Mouse (Mus musculus) kidney, adult 18-20 months (tissue): ENCODE results near the gene Endog.
"Not testable (repeated sequence)": the region's sequence is repeated elsewhere in the genome, so short reads cannot be mapped to it uniquely, and the experiment has no call there.

Source experiments
- DNase-seq: peaks from one replicate; pipeline ENCODE4 v3.0.0; 2021

The Endog gene

DNA sequence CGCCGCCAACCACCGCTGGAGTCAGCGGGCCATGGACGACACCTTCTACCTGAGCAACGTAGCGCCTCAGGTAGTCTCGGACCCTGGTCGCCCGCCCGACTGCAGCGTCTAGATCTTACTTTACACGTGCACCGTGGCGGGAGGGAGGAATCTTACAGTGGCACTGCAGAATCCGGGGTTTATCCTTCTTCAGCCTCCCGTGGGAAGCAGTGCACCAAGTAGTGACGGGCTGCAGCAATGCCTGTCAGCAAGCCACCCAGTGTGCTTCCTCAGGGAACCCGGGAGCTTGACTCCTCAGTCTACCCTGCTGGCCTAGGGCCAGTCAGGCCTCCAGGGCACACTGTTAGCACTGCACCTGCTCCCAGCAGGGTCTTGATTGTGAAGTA, 697 bp downstream of the Endog start:
- DNase-seq = no peak

DNA sequence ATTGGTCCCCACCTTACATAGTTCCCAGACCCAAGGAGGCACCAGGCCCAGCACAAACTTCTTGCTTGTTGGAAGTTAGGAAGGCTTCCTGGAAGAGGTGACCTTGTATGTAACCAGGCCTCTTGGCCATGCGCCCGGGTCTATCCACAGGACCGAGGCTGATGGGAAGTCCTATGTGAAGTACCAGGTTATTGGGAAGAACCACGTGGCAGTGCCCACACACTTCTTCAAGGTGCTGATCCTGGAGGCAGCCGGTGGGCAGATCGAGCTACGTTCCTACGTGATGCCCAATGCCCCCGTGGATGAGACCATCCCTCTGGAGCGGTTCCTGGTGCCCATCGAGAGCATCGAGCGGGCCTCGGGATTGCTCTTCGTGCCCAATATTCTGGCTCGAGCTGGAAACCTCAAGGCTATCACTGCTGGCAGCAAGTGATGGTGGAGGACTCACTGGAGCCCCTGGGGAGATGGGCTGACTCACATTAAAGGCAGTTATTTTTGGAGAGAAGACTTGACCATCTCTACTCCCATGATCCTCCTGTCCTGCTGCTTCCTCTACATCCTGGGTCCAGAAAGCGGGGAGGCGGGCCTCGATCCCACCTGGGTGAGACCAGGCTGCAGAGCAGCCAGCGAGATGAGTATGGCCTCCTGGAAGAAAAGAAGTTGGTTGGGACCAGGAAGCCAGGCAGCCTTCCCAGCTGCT, 2.4 kb downstream of the Endog start:
- no peak for DNase-seq

DNA sequence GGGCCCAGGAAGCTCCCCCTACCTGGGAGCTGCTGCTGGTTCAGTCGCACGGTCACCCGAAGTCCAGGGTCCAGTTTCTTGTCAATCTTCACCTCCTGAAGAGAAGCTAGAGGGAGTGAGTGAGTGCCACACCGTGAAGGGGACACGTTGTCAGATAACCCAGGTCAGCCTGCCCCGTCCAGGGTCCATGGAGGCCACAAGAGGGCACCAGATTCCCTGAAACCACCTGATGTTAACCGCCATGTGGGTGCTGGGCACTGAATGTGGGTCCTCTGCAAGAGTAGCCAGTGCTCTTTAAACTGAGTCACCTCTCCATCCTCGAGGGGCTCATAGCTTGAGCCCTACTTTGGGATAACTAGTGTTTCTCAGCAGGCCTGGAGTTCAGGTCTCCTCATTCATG, 4.6 kb downstream of the Endog start:
- no peak for DNase-seq

DNA sequence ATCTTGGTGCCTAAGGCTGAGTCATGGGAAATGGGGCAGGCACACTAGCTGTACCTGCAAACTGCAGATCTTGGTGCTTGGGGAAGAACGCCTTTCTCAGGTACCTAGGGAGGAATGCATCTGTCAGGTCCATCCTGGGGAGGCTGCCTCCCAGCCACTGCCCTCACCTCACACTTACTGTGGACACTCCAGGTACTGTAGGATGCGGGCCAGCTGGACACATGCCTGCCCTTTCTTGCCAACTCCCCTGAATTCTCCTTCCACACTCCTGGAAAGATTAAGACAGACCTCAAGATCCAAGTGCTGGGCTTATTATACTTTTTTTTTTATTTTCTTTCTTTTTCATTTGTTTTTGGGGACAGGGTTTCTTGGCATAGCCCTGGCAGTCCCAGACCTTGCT, 5.3 kb downstream of the Endog start:
- DNase-seq = peak; percentile 67

DNA sequence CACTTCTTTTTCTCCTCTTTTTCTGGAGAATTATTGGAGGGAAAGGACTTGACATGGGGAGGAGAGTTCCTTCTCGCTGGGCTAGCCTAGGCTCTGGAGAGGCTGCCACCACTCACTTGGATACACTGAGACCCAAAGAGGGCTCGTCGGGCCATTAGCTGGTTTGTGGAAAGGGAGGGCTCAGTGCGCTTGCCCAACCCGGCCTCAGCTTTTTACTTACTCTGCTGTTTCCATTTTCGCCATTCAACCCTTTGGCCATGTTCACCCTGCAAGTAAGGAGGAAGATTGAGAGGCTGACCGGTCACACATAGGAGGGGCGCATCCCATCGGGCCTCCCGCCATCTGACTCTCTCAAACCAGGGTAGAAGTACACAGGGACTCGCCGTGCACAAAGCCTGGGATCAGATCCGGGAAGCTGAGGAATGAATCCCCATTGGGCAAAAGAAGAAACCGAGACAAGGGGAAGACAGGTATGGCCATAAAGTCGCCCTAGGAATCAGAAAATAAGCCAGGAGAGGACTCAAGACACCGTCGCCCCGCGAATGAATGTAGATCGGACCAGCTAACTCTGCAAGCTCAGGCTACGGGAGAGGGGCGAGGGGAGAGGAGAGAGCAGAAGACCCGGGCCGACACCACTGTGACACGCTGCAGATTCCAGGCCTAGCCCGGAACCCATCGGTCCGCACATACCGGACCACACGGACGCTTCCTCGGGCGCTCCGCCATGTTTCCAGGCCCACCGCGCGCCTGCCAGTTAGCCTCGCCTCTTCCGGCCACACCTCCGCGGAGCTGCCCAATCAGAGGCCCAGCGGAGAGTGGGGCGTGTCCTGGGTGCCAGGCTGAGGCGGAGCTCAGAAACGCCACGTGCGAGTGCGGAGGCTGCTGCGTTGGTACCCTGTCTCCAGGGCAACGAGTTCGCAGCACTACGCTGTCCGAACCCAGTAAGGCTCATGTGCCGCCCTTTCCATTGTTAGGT, 6.7 kb downstream of the Endog start, which contains the start of gene Spout1:
TSS of gene Spout1 (minus strand) at position 760 of the 976 bp plus-strand sequence.
- DNase-seq = peak; percentile 96

DNA sequence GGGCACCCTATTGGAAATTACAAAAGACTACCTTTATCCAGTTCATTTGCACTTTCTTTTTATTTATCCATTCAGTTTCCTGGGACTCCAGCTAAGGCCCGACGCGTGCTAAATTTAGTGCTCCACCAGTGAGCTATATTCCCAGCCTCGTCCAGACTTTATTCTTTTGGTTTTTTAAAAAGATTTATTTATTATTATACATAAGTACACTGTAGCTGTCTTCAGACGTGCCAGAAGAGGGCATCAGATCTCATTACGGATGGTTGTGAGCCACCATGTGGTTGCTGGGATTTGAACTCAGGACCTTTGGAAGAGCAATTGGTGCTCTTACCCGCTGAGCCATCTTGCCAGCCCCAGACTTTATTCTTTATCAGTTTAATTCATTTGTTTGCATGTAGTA, 7.4 kb downstream of the Endog start:
- not testable (repeated sequence) for DNase-seq

DNA sequence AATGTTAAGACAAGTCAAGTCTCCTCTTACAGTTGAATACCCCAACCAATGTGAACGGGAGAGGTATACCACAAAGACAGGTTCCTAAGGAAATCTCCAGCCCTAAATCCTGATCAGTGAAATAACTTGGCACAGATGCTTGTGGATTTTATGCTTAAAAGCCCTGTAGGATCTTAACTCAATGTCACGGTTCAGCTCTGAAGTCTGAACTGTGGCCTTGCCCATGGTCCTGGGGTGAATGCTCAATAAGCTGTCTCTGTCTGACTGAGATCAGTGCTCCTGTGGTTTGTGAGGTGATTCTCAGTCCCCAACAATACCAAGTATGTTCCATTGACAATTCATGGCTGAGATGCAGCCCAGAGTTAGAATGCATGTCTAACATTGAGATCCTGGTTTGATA, 11.1 kb downstream of the Endog start:
- DNase-seq = no peak

DNA sequence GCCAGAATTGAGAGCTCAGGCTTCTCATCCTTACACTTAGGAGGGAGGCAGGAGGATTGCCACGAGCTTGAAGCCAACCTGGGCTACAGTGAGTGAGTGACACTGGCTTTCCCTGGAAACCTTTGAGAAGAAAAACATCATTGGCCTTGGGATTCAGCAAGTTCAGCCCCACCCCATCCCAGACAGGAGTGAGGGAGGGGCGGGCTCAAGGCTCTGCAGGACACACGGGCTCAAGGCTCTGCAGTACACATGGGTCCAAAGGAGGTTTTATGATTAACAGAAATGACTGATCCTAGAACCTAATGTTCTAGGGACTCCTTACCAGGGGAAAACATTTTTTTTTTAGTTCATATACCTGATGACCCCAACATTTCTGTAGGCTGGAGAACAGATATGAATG, 12.4 kb downstream of the Endog start:
- DNase-seq = peak; percentile 61

DNA sequence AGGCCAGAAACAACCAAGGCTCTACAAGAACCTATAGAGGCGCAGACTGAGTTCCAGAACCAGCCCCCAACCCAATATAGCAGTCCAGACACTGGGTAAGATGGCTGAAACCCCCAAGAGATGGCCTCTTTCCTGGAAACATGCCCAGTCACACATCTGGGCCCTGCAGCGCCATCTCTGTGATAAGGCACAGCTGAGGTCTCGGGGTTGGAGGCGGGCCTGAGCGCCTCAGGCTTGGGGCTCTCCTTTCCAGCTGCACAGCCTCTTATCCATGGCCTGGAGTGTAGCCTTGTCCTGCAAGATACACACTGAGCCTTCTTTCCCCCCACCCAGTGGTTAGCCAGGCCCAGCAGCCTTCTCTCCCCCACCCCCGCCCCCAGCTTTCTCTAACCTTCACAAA, 14.0 kb downstream of the Endog start:
- DNase-seq = no peak

DNA sequence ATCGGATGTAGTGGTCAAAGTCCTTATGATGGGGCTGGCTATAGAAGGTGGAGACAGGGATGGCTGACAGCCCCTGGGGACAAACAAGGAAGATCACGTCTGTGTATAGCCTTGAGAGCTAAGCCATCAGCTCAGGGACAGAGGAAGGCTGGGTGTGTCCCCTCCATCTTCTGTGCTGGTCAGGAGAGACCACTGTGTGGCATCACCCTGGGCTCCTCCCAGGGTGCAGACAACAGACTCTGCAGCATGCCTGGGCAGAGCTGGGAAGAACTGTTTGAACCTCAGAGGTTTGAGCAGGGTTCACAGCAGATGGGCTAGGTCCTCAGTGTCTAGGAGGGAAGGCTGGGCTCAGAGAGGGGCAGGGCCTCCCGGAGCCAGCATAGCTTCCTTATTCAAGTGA, 14.4 kb downstream of the Endog start:
- DNase-seq = no peak

DNA sequence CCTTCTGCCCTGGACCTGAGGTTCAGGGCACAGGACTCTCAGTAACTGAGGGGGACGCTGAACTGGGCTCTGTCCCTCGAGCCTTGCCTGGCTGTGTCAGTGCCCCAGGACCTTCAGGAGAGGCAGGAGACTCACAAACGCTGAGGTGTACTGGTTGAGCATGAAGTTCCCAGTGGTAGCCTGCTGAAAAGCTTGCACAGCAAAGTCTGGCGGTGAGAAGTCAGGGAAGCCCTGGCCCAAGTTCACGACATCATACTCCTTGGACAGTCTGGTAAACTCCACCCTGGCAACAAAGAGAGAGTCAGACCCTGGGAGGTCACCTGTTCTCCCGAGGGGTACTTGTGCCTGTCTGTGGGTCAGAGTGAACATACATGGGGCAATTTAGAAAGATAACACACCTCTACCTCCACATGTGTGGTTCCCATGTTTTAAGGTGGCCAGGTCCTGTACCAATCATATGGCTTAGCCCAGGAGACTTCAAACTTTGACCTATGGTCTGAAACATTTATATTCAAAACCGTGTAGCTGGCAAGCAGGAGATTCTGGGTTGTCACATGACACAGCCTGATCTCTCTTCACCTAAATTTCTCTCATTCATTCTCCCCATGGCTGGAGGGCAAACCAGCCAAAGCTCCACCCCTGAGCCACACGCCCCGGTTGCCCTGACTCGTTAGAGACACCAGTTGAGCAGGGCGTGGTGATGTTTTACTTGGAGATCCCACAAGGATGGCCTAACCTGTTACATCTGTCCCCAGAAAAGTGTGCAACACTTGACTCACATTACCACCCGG, 20.7 kb downstream of the Endog start:
- DNase-seq = peak; percentile 62

DNA sequence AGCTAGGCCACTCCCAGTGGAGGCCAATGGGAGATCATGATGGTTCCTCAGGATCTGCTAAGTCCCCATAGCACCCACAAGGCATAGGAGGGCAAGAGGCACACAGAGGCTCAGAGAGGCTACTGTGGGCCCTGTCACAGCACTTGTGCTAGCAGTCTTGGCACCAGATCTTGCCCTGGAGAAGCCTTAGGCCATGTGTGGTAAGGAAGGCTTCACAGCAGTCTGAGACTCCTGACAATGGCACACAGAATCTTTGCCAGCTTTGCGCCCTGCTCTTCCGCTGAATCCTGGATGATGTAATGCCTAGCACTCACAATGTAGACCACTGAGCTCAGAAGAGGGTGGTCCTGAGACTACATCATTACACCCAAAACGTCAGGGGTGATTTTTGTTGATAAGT, 23.4 kb downstream of the Endog start:
- DNase-seq = no peak

DNA sequence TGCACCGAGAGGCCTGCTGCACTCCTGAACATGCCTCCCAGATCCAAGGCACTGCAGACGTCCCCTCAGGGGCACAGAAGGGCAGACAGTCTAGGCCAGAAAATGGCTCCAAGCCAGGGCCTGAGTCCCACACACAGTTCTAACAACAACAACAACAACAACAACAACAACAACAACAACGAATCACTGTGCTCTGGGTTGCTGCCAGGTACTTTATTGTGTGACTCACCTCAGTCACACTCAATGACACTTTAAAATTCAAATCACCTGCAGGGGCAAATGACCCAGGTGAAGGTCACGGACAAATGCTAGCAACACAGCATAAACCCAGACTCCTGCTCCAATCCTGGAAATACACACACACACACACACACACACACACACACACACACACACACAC, 26.7 kb downstream of the Endog start:
- peak; percentile 59 for DNase-seq

DNA sequence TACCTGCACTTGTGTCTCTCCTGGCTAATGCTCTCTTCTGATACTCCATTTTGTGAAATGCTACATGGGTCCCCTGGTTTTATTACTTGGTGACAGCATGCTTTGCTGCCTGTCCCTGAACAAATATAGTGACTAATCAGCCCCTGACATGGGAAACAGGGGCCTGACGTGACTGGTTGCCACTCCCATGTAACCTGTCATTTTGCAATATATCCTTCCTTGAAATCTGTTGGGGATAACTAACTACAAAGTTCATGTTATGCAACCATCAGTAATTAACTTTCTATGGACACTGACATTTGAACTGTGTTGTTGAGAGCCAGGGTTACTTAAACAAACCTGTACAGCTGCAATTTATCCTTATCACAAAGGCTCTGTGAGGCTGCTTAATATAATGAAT, 28.7 kb downstream of the Endog start:
- DNase-seq = no peak

DNA sequence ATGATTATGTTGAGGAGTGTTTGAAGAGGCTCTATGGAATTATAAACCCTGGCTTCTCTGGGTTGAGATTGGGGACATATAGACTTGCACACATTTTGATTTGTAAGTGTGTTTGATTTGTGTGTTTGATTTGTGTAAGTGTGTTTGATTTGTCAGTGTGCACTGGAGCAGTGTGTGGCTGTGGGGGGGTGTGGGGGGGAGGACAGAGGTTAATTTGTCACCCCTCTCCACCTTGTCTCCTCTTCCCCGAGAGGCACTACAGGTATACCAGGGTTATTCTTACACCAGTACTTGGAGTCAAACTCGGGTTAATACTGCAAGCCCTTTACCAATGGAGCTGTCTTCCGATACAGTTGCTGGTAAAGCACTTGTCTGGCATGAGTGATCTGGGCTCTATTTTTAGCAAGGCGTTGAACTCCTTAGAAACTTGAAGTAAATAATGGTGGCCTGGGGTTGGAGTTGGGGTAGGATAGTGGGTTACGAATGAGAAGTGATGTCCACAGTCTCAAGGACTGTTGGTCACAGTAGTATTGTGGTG, 29.2 kb downstream of the Endog start:
- DNase-seq = no peak

DNA sequence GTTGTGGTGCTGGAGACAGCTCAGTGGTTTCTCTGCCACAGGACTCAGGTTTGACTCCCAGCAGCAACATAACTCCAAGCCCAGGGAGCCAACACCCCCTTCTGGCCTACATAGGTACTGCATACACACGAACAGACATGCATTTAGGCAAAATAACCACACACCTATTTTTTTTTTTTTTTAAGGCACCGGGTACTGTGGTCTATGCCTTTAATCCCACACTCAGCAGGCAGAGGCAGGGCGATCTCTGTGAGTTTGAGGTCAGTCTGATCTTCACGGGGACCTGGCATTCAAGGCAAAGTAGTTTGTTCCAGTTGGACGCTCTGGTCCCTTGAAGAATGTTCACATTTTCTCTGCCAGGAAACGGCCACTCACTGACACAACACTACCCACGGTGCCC, 32.1 kb downstream of the Endog start:
- no peak for DNase-seq

DNA sequence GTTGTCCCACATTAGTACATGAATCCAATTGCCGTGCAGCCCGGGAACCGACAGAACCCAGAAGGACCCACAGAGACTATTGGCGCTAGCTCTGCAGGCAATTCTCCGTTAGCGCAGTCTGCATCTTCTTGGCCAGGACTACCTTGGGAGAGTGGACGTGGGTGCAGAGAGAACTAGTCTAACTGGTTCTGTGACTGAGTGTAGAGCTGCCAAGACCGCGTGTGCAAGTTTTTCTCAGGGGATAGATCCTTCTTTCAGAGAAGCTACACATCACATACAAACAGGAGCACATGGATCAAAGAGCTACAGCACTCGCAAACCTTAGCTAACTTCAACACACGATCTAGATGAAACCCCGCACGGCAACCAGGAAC, 33.9 kb downstream of the Endog start:
- DNase-seq = no peak

DNA sequence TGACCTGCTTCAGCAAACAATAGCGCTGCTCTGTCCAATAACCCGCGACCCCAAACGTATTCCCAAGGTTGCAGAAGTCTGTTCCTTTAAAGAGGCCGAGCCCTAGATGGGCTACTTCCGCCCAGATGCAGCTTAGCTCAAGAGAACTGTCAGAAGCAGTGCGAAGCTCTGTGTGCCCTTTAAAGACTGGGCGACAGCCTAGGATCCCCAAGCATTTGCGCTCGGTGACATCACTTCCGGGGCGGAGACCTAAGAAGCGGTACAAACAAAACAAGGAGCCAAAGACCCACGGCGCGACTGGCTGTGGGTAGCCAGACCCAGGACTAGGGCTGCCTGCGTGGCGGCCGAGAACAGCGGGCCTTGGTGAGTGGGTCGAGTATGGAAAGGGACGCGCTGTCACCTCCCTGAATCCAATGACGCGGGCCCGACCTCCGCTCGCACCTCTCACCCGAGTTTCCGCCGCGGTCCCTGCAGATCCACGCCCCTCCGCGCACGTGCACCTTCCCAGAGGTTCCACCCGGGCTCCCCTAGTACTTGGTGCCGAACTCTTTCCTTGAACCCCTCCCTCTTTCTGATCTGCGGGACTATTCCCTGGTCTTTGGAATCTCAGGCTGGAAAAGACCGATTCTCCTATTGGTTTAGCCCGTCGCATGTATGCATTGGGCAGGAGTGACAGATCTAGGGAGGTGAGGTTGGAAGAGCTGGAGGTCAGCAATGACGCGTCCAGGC, 34.5 kb downstream of the Endog start, which contains the start of gene Kyat1:
TSS of gene Kyat1 (minus strand) at position 219 of the 729 bp plus-strand sequence.
- DNase-seq = peak; percentile 98

DNA sequence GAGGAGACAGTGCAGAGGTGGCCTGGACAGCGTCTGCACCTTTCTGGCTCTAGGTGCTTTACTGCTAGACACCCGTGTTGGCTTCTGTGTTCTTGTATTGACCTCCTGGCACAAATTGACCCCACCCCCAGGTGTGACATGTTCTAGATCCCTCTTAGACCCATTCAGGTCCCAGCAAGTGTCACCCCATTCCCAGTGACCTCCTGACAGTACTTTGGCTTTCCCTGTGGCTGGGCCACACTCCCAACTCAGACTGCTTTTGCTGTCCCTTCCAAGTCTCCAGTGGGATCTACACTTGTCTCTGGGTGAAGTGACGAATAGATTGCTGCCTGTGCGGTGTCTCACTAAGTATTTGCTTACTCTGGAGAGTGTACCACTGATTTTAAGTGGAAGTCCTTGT, 36.1 kb downstream of the Endog start:
- DNase-seq = no peak

DNA sequence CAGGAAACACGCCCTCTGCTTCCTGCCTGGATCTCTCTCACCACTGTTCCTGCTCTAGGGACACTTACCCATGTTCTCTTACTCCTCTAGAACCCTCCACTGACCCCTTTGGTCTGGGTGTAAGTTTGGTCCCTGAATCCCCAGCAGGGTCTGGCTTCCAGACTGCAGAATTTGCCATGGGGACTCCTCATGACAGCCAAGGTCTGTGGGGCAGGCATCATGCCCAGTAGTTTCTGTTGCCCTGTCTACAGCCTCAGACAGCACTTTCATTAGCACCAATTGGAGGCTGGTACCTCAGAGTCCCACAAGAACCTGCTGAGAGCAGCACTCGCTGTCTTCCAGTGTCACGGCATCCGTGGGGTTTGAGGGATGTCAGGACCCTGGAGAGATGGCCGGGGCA, 36.6 kb downstream of the Endog start:
- no peak for DNase-seq

DNA sequence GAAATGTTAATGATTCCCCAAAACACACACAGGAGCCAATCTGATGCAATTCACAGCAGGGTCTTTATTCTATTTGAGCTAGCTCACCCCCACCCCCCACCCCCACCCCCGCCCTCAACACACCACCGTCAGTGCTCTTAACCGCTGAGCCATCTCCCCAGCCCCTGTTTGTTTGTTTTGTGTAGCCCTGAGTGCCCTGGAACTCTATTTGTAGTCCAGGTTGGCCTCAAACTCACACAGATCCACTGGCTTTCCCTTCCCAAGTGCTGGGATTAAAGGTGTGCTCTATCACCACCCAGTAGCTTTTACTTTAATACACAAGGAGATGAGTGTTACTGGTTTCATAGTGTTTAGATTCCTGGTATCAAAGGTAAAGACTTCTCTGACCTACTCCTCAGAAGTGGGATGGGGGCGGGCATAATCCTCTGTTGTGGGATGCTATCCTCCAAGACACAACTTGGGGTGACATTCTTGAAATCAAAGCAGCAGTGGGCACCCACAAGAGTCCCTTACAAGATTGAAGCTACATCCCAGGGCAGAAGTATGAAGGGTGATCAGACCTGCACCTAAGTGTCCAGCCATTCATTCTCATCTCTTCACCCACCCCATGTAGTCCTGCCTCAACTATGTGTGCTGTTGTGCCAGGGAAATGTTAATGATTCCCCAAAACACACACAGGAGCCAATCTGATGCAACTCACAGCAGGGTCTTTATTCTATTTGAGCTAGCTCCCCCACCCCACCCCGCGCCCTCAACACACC, 40.3 kb downstream of the Endog start:
- DNase-seq = no peak

DNA sequence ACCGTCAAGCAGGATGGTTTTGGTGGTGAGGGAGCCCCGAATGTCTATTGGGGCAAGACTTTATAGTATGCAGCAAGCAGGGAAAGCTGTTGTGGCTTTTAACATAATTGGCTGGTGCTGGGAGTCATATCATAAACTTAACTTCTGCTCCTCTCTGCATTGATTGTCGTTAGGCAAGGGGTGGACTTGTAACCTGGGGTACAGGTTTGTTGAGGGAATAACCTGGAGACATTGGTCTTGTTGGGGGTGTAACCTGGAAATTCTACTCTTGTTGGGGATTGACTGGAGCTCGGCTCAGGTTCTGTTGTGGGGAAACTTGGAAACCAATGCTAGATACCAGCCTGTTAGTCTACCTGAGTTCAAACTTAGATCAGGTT, 40.9 kb downstream of the Endog start:
- DNase-seq = no peak
